Mouse (Mus musculus) kidney, embryonic 16.5 days (tissue): ENCODE data around the gene Rapgef2. TPM values are rescaled to one million over a fixed set of nuclear protein-coding genes. Genes with fewer than 3 reads are reported as not detected.
A peak's percentile ranks its signal among the peaks of the same experiment; 100 is the strongest.

Experiments used
- ATAC-seq: fragments of 200-750 bp; cut with Nextera tagmentation; 2 replicates; pipeline ENCODE4 v1.8.0; 2017; ENCODE audit warnings: moderate TSS enrichment; ENCODE audit not compliant: low FRiP score, low TSS enrichment
- H3K27ac ChIP-seq: fragments of 300-500 bp; sonication (generic); 2 replicates; pipeline ENCODE4 v1.5.1; 2014; ENCODE audit warnings: low read length
- H3K27me3 ChIP-seq: fragments of 300-500 bp; sonication (generic); 2 replicates; pipeline ENCODE4 v1.6.1; 2014; ENCODE audit warnings: low read length, control low read depth, mixed read lengths; ENCODE audit not compliant: insufficient read depth
- H3K36me3 ChIP-seq: fragments of 300-500 bp; sonication (generic); 2 replicates; pipeline ENCODE4 v1.6.1; 2014; ENCODE audit warnings: low read length, control low read depth, mixed read lengths; ENCODE audit not compliant: insufficient read depth
- H3K4me1 ChIP-seq: fragments of 300-500 bp; sonication (generic); 2 replicates; pipeline ENCODE4 v1.6.1; 2014; ENCODE audit warnings: low read length, control low read depth, mixed read lengths; ENCODE audit not compliant: insufficient read depth
- H3K4me2 ChIP-seq: fragments of 300-500 bp; sonication (generic); replicated peaks from 2 replicates; pipeline ENCODE4 v1.6.1; 2014; ENCODE audit warnings: low read depth, low read length
- H3K4me3 ChIP-seq: fragments of 300-500 bp; sonication (generic); 2 replicates; pipeline ENCODE4 v1.5.1; 2014; ENCODE audit warnings: mild to moderate bottlenecking, low read length
- H3K9ac ChIP-seq: fragments of 300-500 bp; sonication (generic); replicated peaks from 2 replicates; pipeline ENCODE4 v1.6.1; 2014; ENCODE audit warnings: low read length
- H3K9me3 ChIP-seq: fragments of 300-500 bp; sonication (generic); 2 replicates; pipeline ENCODE4 v1.6.1; 2016; ENCODE audit warnings: low read length, control low read depth
- WGBS: fragments of 180-500 bp; shearing (Covaris S2); extraction: QIAGEN DNeasy Blood & Tissue Kit; methylation state at CpG from one replicate; pipeline ENCODE4 v1.1.7; 2014; 5-methylcytosine and 5-hydroxymethylcytosine counted together
- polyA plus RNA-seq: library from polyadenylated mRNA; unstranded; fragments of >200 nt; fragmentation: Nextera tagmentation; extraction: Ambion mirVana; gene quantifications from 2 replicates; pipeline ENCODE4 v1.2.1, GENCODE M21; 2015

Rapgef2 gene
- polyA plus RNA-seq, 1 experiment from 2014 or later = 4.0 TPM

DNA sequence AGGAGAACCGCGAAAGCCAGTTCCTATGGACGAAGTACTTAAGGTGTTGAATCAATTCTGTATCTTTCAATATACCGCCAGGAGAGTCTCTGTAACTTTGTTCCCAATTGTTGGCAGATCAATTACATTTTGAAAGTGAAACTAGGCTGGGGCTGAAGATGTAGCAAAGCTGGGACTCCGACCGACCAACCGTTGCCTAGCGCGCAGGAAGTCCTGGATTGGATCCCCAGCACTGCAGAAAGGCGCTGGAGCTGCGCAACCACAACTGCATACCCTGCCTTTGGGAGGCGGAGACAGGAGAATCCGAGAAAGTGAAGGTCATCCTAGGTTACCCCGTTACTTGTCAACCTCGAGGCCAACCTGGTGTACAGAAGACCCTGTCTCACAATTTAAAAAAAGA lies 13.1 kb upstream of the Rapgef2 start:
- 91% methylated on average over 15 of the region's 15 CpGs for WGBS
- Histone ChIP-seq H3K36me3 (no peaks in the 10 kb centered on the region), H3K4me1 (no peaks in the 10 kb centered on the region), H3K9ac (no peak overlapping the region), H3K27me3 (no peaks in the 10 kb centered on the region), H3K4me2 (no peak overlapping the region), H3K9me3 (no peaks in the 10 kb centered on the region), H3K27ac (no peak overlapping the region), H3K4me3 (no peak overlapping the region)
- no peak for ATAC-seq

DNA sequence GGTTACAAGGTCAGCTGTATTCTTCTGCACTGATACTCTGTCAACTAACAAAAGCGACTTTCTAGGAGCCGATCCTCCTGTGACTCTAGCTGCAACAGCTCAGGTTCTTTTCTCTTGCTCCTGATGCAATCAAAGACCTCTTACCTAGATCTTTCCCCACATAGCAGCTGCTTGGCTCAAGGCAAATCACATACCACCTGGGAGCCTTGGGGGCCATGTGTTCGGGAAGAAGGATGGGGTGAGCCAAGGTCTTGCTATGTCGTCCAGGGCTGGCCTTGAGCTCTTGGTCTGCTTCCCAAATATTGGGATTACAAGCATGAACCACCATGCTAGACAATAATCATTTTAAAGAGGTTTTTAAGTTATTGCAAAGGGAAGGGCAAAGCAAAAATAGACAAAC lies 11.0 kb upstream of the Rapgef2 start:
- no peak for ATAC-seq
- no peak overlapping the region for H3K9ac ChIP-seq
- no peaks in the 10 kb centered on the region for H3K27me3 ChIP-seq
- WGBS = 85% methylated on average over 4 of the region's 4 CpGs
- H3K27ac ChIP-seq = no peak overlapping the region
- no peaks in the 10 kb centered on the region for H3K9me3 ChIP-seq
- no peaks in the 10 kb centered on the region for H3K36me3 ChIP-seq
- no peak overlapping the region for H3K4me2 ChIP-seq
- H3K4me3 ChIP-seq = no peak overlapping the region
- H3K4me1 ChIP-seq = no peaks in the 10 kb centered on the region

DNA sequence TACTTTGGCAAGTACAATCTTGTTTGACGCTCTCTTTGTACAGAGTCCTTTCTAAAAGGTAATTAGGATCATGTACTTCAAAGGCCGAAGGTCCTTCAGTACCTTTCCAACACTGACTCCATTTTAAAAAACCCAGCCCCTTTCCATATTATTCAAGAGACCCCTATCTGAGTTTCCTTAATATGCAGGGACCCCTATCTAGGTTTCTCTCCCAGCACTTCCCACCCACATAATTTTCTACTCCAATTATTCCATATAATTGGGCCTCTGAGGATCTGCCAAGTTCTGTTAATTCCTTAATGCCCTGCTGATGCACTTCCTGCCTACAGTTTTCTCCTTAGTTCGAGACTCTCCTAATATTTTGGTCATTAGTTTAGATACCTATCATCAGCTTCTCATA lies 10.3 kb upstream of the Rapgef2 start:
- Histone ChIP-seq H3K9ac (no peak overlapping the region), H3K4me3 (no peak overlapping the region), H3K27me3 (no peaks in the 10 kb centered on the region), H3K27ac (no peak overlapping the region), H3K4me1 (no peaks in the 10 kb centered on the region), H3K36me3 (no peaks in the 10 kb centered on the region), H3K4me2 (no peak overlapping the region), H3K9me3 (no peaks in the 10 kb centered on the region)
- ATAC-seq = no peak
- WGBS = 82% methylated on average over 3 of the region's 3 CpGs

DNA sequence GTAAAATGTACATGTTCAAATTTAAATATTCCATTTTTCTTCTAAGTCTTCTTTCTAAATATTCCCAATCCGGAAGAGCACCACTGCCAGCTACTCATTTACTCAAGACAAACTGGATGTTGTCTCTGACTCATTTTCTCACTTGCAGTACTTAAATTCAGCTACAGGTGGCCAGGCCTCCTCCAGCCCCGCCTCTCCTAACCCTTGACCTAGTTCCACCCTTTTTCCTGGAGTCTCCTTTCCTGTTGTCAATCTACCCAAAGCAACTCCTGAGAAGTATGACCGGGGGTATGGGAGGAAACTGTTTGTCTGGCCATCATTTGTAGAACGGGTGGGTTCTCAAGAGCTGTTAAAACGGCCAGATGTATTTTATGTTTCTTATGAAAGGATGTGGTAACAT lies 9.7 kb upstream of the Rapgef2 start:
- Histone ChIP-seq H3K4me3 (no peak overlapping the region), H3K9ac (no peak overlapping the region), H3K9me3 (no peaks in the 10 kb centered on the region), H3K4me1 (no peaks in the 10 kb centered on the region), H3K27ac (no peak overlapping the region), H3K36me3 (no peaks in the 10 kb centered on the region), H3K27me3 (no peaks in the 10 kb centered on the region), H3K4me2 (no peak overlapping the region)
- WGBS = 43% methylated on average over 5 of the region's 5 CpGs
- no peak for ATAC-seq

DNA sequence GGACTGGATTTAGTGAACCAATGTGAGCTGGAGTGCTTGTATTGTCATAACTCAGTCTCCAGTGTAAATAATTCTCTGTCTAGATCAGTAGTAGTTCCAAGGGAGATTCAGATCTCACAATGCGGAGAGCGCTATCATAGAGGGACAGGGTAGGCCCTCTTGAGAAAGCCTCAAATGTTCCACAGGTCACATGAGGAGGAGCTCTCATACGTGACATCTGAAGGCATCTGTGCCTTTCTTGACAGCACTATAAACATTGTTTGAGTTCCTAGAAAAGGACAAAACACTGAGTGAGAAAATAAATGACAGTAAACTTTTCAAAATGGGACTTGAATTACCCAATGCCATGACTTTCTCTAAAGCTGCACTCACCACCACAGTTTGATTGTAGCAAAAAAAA lies 8.4 kb upstream of the Rapgef2 start:
- no peak overlapping the region for H3K27ac ChIP-seq

DNA sequence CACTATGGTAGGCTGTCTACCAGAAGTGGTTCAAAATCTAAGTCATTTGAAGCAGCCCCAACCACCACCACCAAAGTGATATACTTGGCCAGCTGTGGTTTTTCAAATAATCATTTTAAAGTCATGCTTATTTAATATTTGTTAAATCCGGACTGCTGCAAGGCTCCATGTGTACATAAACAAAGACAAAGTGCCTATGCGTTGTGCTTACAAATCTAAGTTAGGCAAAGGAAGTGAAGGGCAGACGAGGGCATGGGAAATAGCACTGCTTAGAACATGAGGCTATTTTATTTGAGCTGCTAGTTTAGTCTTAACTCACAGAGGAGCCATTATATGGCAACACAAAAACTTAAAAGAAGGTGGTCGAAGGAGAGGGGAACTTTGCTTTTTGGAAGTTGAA lies 6.7 kb upstream of the Rapgef2 start:
- Histone ChIP-seq H3K4me2 (no peak overlapping the region), H3K9ac (no peak overlapping the region), H3K4me3 (no peak overlapping the region), H3K27me3 (no peaks in the 10 kb centered on the region), H3K27ac (no peak overlapping the region), H3K4me1 (peaks cover 1% of the 10 kb centered on the region; the same call in 1 of the 2 replicates), H3K36me3 (no peaks in the 10 kb centered on the region), H3K9me3 (no peaks in the 10 kb centered on the region)
- 60% methylated on average over 4 of the region's 4 CpGs for WGBS
- ATAC-seq = no peak

More for the DNA sequence above, 8.4 kb upstream of the Rapgef2 start:
- H3K4me3 ChIP-seq = no peak overlapping the region
- no peak overlapping the region for H3K4me2 ChIP-seq
- no peaks in the 10 kb centered on the region for H3K27me3 ChIP-seq
- H3K9ac ChIP-seq = no peak overlapping the region
- no peak for ATAC-seq
- WGBS = 80% methylated on average over 3 of the region's 3 CpGs
- H3K9me3 ChIP-seq = no peaks in the 10 kb centered on the region
- H3K4me1 ChIP-seq = no peaks in the 10 kb centered on the region
- no peaks in the 10 kb centered on the region for H3K36me3 ChIP-seq

DNA sequence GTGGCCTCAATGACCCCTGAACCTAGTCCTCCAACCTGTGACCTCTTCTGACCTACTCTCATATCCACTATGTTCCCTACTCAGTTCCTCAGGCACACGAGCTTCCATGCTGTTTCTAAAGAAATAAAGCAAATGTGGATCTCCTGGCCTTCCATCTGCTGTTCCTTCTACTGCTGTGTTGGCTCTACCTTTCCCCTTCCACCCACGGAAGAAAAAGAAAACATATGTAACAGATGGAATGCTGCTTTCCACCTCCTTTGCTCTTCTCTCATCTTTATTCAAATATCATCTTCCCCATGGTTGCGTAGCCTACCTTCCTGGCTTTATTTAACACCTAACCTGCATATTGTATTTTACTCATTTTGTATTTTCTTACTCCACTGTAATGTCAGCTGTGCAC lies 2.7 kb upstream of the Rapgef2 start:
- H3K4me3 ChIP-seq = no peak overlapping the region
- peaks cover 19% of the 10 kb centered on the region for H3K4me1 ChIP-seq
- H3K4me2 ChIP-seq = no peak overlapping the region
- WGBS = 77% methylated on average over 3 of the region's 3 CpGs
- H3K36me3 ChIP-seq = no peaks in the 10 kb centered on the region
- no peak for ATAC-seq
- H3K27ac ChIP-seq = no peak overlapping the region
- H3K27me3 ChIP-seq = no peaks in the 10 kb centered on the region
- no peak overlapping the region for H3K9ac ChIP-seq
- H3K9me3 ChIP-seq = no peaks in the 10 kb centered on the region

DNA sequence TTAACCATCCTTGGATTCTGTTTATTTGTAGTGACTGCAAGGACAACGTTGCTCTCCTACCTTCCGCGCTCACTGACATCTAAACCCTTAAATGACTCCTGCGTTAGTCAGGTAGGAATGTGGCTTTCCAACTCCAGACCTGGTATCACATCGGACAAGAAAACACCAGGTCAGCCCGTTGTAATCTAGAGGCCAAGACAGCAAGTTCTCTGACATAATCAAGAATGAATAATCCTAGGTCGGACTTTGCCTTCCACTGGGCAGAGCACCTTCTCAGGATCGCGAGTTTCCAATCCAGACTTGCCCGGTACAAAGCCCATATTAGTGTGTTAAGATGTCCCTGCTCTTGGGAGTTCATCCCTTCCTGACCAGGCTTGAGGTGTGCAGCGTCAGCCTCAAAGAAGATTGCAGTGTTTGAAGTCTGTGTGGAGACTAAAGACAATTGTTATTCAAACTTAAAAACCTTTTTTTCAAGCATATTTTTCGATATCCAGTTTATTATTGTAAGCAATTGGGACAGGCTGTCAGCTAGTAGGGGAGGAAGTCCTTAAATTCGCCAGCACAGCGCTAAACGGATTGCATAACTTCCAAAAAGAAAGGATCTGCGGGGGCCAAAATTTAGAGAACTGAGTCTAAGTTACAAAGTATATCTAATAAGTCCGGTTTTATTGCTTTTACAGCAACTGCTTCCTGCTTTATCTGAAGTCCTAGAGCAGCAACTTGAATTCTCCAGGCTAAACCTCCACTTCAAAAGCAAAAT lies 1.6 kb upstream of the Rapgef2 start:
- Histone ChIP-seq H3K36me3 (no peaks in the 10 kb centered on the region), H3K4me3 (peak overlapping the region; percentile 87), H3K27ac (peak overlapping the region; percentile 34; the same call in 1 of the 2 replicates), H3K9ac (peak overlapping the region; percentile 93), H3K4me2 (peak overlapping the region; percentile 62), H3K4me1 (peaks cover 30% of the 10 kb centered on the region), H3K27me3 (no peaks in the 10 kb centered on the region), H3K9me3 (no peaks in the 10 kb centered on the region)
- WGBS = 14% methylated on average over 17 of the region's 17 CpGs
- ATAC-seq = peak; percentile 9; the same call in 1 of the 2 replicates

DNA sequence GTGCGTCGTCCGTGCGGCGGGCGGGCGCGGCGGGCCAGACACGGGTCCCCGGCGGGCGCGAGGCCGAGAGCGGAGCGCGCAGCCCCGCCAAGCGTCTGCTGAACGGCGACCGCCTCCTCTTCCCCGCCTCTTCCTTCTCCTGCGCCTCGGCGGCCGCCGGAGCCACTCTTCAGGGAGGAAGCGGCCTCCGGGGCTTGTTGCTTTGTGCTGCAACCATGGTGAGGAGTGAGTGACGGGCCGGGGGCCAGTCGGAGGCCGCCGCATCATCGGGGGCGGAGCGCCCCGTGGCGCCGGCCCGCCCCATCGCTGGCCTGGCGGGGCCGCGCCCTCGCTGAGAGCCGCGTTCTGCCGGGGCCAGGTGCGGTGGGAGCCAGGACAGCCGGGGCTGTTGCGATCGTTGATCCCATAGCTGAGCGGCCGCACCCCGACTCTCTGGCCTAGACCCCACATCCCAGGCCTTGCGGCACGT lies 825 bp upstream of the Rapgef2 start:
- under 1% methylated on average over 47 of the region's 60 CpGs for WGBS
- Histone ChIP-seq H3K4me1 (peaks cover 34% of the 10 kb centered on the region), H3K9me3 (no peaks in the 10 kb centered on the region), H3K4me2 (peak overlapping the region; percentile 72), H3K27ac (peak overlapping the region; percentile 96), H3K27me3 (no peaks in the 10 kb centered on the region), H3K4me3 (peak overlapping the region; percentile 87), H3K36me3 (no peaks in the 10 kb centered on the region), H3K9ac (peak overlapping the region; percentile 93)
- ATAC-seq = peak; percentile 99

DNA sequence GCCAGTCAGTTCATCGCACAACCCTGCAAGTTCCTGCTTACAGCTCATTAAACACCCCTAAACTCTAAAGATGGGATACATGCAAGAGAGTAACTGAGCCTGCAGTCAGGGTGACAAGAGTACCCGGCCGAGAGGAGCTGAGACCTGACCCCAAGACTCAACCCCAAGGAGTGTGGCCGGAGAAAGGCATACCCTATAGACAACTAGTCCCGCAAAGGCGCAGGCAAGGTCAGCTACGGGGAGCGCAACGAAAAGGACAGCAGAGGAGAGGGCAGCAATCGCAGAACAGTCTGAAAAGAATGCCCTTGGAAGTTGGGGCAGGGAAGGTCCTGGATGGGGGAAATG lies 314 bp downstream of the Rapgef2 start:
- WGBS = under 1% methylated on average over 10 of the region's 10 CpGs
- H3K9me3 ChIP-seq = no peaks in the 10 kb centered on the region
- peak overlapping the region; percentile 93 for H3K9ac ChIP-seq
- H3K27ac ChIP-seq = peak overlapping the region; percentile 96
- no peaks in the 10 kb centered on the region for H3K27me3 ChIP-seq
- H3K4me3 ChIP-seq = peak overlapping the region; percentile 87
- no peaks in the 10 kb centered on the region for H3K36me3 ChIP-seq
- H3K4me2 ChIP-seq = peak overlapping the region; percentile 72
- ATAC-seq = no peak
- peaks cover 34% of the 10 kb centered on the region for H3K4me1 ChIP-seq
